Mouse (Mus musculus): Measurements from ENCODE around the gene 5830473C10Rik. TPM values are rescaled to one million over a fixed set of nuclear protein-coding genes. Genes with fewer than 3 reads are reported as not detected.

5830473C10Rik gene
- polyA plus RNA-seq (2012; rRNA removed), result not detected in 2 replicates

DNA sequence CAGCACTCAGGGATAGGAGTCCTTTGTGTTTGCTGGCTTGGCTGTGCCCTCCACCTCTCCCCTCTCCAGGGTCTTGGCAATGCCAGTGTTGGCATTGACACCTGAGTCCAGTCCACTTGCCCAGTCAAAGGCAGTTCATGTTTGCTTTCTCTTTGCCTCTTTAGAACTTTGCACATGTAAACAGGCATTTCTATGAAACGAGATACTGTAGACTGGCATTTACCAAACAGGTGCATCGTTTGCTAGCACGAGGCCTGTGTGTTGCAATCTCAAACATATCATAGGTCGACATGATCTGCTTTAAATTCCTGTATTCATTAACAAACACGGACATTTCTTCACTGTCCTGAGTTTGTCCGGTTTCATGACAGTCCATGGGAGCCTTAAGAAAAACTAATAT, at the start of gene 5830473C10Rik:
TSS of gene 5830473C10Rik (plus strand) at position 365 of the 400 bp plus-strand sequence.
- 78% methylated on average over 6 of the region's 6 CpGs for WGBS
- H3K4me1 ChIP-seq (ENCODE audit: control insufficient read depth, insufficient read depth, low read length), result no peaks in the 10 kb centered on the region
- no peak for DNase-seq
- no peak within 1 kb of the TSS for H3K4me3 ChIP-seq (replicated peaks; ENCODE audit: extremely low read depth, low read depth, low read length)
- no peak for TF ChIP-seq POLR2A (IDR thresholded peaks at IDR 0.05; ENCODE audit: borderline replicate concordance, extremely low read depth, low read depth, low read length)
- no peak for TF ChIP-seq CTCF (IDR thresholded peaks at IDR 0.05; ENCODE audit: insufficient read depth, low read length)

DNA sequence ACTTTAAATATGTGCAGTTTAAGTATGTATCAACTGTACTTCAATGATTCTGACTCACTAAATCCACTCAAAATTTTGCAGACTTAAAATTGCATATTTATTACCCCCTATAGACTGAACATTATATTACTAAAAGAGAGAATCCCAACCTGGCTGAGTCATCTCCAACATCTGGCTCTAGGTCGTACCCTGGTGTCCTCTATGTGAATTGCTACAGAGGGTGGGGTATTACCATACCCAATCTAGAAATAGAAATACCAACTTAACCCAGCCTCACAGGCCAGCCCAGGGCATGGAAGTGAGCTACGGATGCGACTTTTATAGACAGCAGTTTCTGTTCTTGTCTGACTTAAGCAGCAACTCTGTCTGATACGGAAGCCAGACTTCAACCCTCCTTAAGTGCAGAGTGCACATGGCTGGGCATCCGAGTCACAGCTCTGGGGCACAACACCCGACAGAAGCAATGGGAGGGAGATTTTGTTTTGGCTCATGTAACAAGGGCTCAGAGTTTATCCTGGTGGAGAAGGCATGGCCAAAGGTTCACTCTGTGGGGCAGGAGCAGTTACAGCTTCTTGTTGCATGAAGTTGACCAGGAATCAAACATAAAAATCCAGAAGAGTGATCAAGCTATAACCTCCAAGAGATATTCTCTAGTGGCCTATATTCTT, 48.5 kb upstream of the 5830473C10Rik start:
- H3K4me3 ChIP-seq (replicated peaks; ENCODE audit: extremely low read depth, low read depth, low read length), result no peak overlapping the region
- TF ChIP-seq CTCF (IDR thresholded peaks at IDR 0.05; ENCODE audit: insufficient read depth, low read length) (no peak), POLR2A (IDR thresholded peaks at IDR 0.05; ENCODE audit: borderline replicate concordance, extremely low read depth, low read depth, low read length) (no peak)
- no peaks in the 10 kb centered on the region for H3K4me1 ChIP-seq (ENCODE audit: control insufficient read depth, insufficient read depth, low read length)
- no peak for DNase-seq
- WGBS, result 78% methylated on average over 6 of the region's 6 CpGs

DNA sequence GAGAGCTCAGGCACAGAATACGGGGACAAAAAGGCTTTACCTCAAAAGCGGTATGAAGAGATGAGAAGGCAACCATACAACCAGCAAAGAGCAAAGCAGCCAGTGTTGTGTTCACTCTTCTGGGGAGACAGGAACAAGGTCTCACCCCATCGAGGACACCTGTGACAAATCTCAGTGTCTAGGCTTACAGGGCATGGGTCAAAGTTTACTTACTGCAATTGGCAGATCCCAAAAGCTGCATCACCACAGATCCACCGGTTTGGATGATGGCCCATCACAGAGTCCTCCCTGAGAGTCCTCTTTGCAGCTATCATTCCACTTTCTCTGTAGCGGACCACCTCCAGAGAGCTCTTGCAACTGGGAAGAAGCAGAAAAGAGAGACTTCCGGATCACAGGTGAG, 45.3 kb upstream of the 5830473C10Rik start:
- no peak for TF ChIP-seq CTCF (IDR thresholded peaks at IDR 0.05; ENCODE audit: insufficient read depth, low read length)
- Histone ChIP-seq H3K4me3 (replicated peaks; ENCODE audit: extremely low read depth, low read depth, low read length) (no peak overlapping the region), H3K4me1 (ENCODE audit: control insufficient read depth, insufficient read depth, low read length) (no peaks in the 10 kb centered on the region)
- no peak for DNase-seq
- 88% methylated on average over 6 of the region's 6 CpGs for WGBS

DNA sequence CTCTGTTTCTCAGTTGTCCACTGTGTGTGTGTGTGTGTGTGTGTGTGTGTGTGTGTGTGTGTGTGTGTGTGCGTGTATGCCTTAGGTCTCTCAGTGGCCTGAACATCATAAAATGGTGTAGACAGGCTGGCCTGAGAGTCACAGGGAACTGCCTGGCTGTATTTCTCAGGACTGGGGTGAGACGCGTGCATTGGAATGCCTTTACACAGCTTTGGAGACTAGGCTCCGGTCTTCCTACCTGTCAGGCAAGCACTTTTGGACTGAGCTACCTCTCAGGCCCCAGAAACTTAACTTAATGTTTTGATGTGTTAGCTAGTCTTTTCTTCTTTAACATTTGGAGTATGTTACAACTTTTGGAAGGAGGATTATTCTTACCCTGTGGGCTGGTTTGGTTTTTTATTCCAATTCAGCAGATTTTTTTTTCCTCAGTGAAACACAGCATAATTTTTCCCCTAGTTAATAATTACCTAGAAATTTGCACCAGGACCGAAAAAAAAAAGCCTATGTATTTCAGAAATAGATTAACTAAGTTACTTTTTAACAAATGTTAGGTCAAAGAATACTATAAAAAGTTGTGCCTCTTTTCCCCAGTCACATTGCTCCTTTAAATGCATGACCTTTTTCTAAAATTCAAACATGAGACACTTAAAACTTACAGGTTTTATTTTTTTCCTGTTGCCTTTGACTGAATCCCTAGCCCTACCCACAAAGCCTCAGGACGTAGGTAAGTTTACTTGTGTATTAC, 42.4 kb upstream of the 5830473C10Rik start, which contains the start of gene Afm:
TSS of gene Afm (plus strand) at position 577 of the 745 bp plus-strand sequence.
- 68% methylated on average over 6 of the region's 6 CpGs for WGBS
- TF ChIP-seq POLR2A (IDR thresholded peaks at IDR 0.05; ENCODE audit: borderline replicate concordance, extremely low read depth, low read depth, low read length) (no peak), CTCF (IDR thresholded peaks at IDR 0.05; ENCODE audit: insufficient read depth, low read length) (no peak)
- no peak for DNase-seq

DNA sequence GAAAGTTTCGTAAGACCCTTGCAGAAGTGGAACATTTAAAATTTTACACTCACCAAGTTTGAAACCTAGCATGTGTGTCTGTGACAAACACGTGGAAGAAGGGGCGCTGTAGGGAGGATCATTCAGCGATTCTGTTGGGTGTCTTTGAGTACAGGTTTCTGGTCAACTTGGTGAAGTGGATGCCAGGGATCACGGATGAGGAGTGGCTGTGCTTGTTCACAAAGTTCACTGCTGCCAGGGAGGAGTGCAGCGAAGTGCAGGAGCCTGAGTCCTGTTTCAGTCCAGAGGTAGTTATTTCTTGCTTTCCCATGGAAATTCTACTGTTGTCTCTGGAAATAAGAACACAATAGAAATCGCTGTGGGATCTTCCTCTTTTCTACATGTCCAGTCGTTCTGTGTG, 9.7 kb upstream of the 5830473C10Rik start:
- 76% methylated on average over 8 of the region's 8 CpGs for WGBS
- Histone ChIP-seq H3K4me3 (replicated peaks; ENCODE audit: extremely low read depth, low read depth, low read length) (no peak overlapping the region), H3K4me1 (ENCODE audit: control insufficient read depth, insufficient read depth, low read length) (no peaks in the 10 kb centered on the region)
- TF ChIP-seq POLR2A (IDR thresholded peaks at IDR 0.05; ENCODE audit: borderline replicate concordance, extremely low read depth, low read depth, low read length) (no peak), CTCF (IDR thresholded peaks at IDR 0.05; ENCODE audit: insufficient read depth, low read length) (no peak)
- no peak for DNase-seq

More for the DNA sequence above, 42.4 kb upstream of the 5830473C10Rik start, which contains the start of gene Afm:
- no peaks in the 10 kb centered on the region for H3K4me1 ChIP-seq (ENCODE audit: control insufficient read depth, insufficient read depth, low read length)
- H3K4me3 ChIP-seq (replicated peaks; ENCODE audit: extremely low read depth, low read depth, low read length), result no peak within 1 kb of the TSS

DNA sequence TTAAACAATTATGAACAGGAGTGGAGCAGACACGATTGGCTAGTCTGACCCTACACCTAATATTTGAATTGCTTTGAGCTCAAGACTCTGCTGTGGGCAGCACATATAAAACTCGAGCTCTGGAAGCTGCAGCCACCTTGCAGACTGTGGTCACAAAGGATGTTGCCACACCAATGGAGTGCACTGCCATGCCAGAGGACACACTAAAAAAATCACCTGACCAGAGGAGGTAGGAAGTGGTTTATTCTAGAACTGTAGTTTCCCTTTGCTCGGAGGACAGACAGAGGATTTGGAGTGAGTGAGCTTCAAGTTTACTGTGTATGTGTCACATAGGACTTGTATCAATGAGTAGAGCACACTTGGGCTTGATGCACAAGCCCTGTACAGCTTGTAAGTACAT, 4.9 kb upstream of the 5830473C10Rik start:
- Histone ChIP-seq H3K4me3 (replicated peaks; ENCODE audit: extremely low read depth, low read depth, low read length) (no peak overlapping the region), H3K4me1 (ENCODE audit: control insufficient read depth, insufficient read depth, low read length) (no peaks in the 10 kb centered on the region)
- no peak for DNase-seq
- TF ChIP-seq CTCF (IDR thresholded peaks at IDR 0.05; ENCODE audit: insufficient read depth, low read length), result no peak
- TF ChIP-seq POLR2A (IDR thresholded peaks at IDR 0.05; ENCODE audit: borderline replicate concordance, extremely low read depth, low read depth, low read length), result no peak
- WGBS, result 56% methylated on average over 3 of the region's 3 CpGs

DNA sequence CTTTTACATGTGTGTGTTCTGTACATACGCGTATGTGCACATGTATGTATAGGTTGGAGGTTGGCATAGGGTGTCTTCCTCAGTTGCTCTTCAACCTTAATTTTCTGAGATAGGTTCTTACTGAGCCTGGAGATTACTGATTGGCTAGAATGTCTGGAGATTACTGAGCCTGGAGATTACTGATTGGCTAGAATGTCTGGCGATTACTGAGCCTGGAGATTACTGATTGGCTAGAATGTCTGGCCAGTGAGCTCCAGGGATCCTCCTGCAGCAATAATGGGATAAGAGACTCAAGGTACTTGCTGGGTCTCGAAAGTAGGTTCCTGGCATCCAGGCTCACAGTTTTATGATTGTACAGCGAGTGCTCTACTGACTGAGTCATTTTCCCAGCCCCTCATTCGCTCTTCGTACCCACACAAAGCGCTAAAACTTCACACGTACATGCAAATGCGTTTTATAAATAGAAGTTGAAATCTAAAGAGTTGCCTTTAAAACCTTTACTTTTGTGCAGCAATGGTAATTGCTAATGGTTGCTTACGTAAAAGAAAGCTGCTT, 891 bp downstream of the 5830473C10Rik start:
- no peaks in the 10 kb centered on the region for H3K4me1 ChIP-seq (ENCODE audit: control insufficient read depth, insufficient read depth, low read length)
- 94% methylated on average over 11 of the region's 11 CpGs for WGBS

DNA sequence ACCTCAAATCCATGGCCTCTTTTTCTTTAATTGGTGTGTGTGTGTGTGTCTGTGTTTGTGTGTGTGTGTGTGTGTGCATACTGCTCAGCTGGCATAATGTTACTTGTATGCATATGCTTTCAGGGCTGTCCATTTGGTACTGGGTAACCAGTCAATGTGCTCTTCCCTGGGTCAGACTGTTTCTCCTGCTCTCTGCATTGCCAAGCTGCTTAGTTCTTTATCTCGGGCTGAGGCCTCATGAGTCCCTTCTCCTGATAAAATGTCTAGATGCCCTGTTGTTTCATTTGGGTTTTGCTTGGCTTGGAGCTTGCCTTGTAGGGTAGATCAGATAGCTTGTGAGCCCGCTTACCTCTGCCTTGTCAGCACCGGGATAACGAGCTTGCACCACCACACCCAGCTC, 2.0 kb downstream of the 5830473C10Rik start:
- H3K4me3 ChIP-seq (replicated peaks; ENCODE audit: extremely low read depth, low read depth, low read length), result no peak overlapping the region
- no peak for DNase-seq
- 80% methylated on average over 4 of the region's 4 CpGs for WGBS
- no peaks in the 10 kb centered on the region for H3K4me1 ChIP-seq (ENCODE audit: control insufficient read depth, insufficient read depth, low read length)
- TF ChIP-seq POLR2A (IDR thresholded peaks at IDR 0.05; ENCODE audit: borderline replicate concordance, extremely low read depth, low read depth, low read length) (no peak), CTCF (IDR thresholded peaks at IDR 0.05; ENCODE audit: insufficient read depth, low read length) (no peak)

More for the DNA sequence above, 891 bp downstream of the 5830473C10Rik start:
- TF ChIP-seq POLR2A (IDR thresholded peaks at IDR 0.05; ENCODE audit: borderline replicate concordance, extremely low read depth, low read depth, low read length) (no peak), CTCF (IDR thresholded peaks at IDR 0.05; ENCODE audit: insufficient read depth, low read length) (no peak)
- H3K4me3 ChIP-seq (replicated peaks; ENCODE audit: extremely low read depth, low read depth, low read length), result no peak overlapping the region
- DNase-seq, result no peak

DNA sequence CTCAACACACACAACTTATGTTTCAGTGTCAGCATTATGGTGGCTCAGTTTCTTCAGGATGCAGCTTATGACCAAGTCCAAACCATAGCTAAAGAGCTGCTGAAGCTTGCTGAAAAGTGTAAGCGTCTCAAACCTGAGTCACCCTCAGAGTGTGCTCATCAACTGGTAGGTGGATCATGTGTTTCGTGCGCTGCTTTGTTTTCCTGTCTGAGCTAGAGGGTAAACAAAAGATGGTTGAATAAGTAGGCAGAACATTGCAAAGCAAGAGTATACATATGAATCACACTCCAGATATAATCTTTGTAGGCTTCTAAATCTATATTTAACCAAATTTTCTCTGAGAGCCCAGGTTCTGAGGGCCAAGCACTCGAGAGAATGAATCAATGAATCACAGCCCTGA, 3.3 kb downstream of the 5830473C10Rik start:
- DNase-seq, result no peak
- H3K4me1 ChIP-seq (ENCODE audit: control insufficient read depth, insufficient read depth, low read length), result no peaks in the 10 kb centered on the region
- 83% methylated on average over 4 of the region's 4 CpGs for WGBS
- TF ChIP-seq CTCF (IDR thresholded peaks at IDR 0.05; ENCODE audit: insufficient read depth, low read length) (no peak), POLR2A (IDR thresholded peaks at IDR 0.05; ENCODE audit: borderline replicate concordance, extremely low read depth, low read depth, low read length) (no peak)
- no peak overlapping the region for H3K4me3 ChIP-seq (replicated peaks; ENCODE audit: extremely low read depth, low read depth, low read length)

Data from lung, adult 2 months (tissue).